Mouse (Mus musculus) liver, postnatal 0 days (tissue): ENCODE measurements around the gene Sspo. TPM values are rescaled to one million over a fixed set of nuclear protein-coding genes. Genes with fewer than 3 reads are reported as not detected.
A peak's percentile ranks its signal among the peaks of the same experiment; 100 is the strongest.

Experiments used
- ATAC-seq: fragments of 200-750 bp; cut with Nextera tagmentation; 2 replicates; pipeline ENCODE4 v1.8.0; 2017; ENCODE audit warnings: mild to moderate bottlenecking, moderate library complexity
- DNase-seq: peaks from one replicate; pipeline ENCODE4 v3.0.0-alpha.2; 2016
- H3K27ac ChIP-seq: fragments of 300-500 bp; sonication (generic); 2 replicates; pipeline ENCODE4 v1.5.1; 2014; ENCODE audit warnings: antibody characterized with exemption, moderate library complexity, mild to moderate bottlenecking, low read depth
- H3K27me3 ChIP-seq: fragments of 300-500 bp; sonication (generic); 2 replicates; pipeline ENCODE4 v1.6.1; 2014; ENCODE audit warnings: low read length, control low read depth, mixed read lengths; ENCODE audit not compliant: insufficient read depth
- H3K36me3 ChIP-seq: fragments of 300-500 bp; sonication (generic); replicated peaks from 2 replicates; pipeline ENCODE4 v1.6.1; 2014; ENCODE audit warnings: mild to moderate bottlenecking, control low read depth, low read length, moderate library complexity, mixed read lengths; ENCODE audit not compliant: insufficient read depth
- H3K4me1 ChIP-seq: fragments of 300-500 bp; sonication (generic); 2 replicates; pipeline ENCODE4 v1.6.1; 2014; ENCODE audit warnings: antibody characterized with exemption, mild to moderate bottlenecking, control low read depth; ENCODE audit not compliant: insufficient read depth
- H3K4me2 ChIP-seq: fragments of 300-500 bp; sonication (generic); 2 replicates; pipeline ENCODE4 v1.6.1; 2014; ENCODE audit warnings: low read depth, mild to moderate bottlenecking, low read length, moderate library complexity, mixed read lengths
- H3K4me3 ChIP-seq: fragments of 300-500 bp; sonication (generic); 2 replicates; pipeline ENCODE4 v1.5.1; 2014; ENCODE audit warnings: low read depth, low read length
- H3K9ac ChIP-seq: fragments of 300-500 bp; sonication (generic); replicated peaks from 2 replicates; pipeline ENCODE4 v1.6.1; 2014; ENCODE audit warnings: mild to moderate bottlenecking, moderate library complexity
- H3K9me3 ChIP-seq: fragments of 300-500 bp; sonication (generic); 2 replicates; pipeline ENCODE4 v1.6.1; 2016; ENCODE audit warnings: mild to moderate bottlenecking, control low read depth, low read length, mixed read lengths
- CTCF ChIP-seq: sonication (generic); IDR thresholded peaks from 2 replicates; pipeline ENCODE4 v1.5.1; 2016; ENCODE audit warnings: antibody characterized with exemption, low read depth
- EP300 ChIP-seq: IDR thresholded peaks from 2 replicates; pipeline ENCODE4 v1.6.1; 2016; ENCODE audit warnings: antibody characterized with exemption, low read depth, mild to moderate bottlenecking
- WGBS: fragments of 180-500 bp; shearing (Covaris S2); extraction: QIAGEN DNeasy Blood & Tissue Kit; methylation state at CpG from one replicate; pipeline ENCODE4 v1.1.7; 2014; ENCODE audit not compliant: insufficient replicate concordance; 5-methylcytosine and 5-hydroxymethylcytosine counted together
- polyA plus RNA-seq: library from polyadenylated mRNA; unstranded; fragments of >200 nt; fragmentation: Nextera tagmentation; extraction: Ambion mirVana; gene quantifications from 2 replicates; pipeline ENCODE4 v1.2.1, GENCODE M21; 2015

The Sspo gene
- polyA plus RNA-seq, 1 experiment from 2014 or later, result 0.06 TPM

GRCm38 (mm10) chr6:48489741-48490140 lies 41.7 kb downstream of the Sspo start:
- H3K4me3 ChIP-seq, result no peak overlapping the region
- H3K9ac ChIP-seq, result no peak overlapping the region
- no peaks in the 10 kb centered on the region for H3K4me1 ChIP-seq
- no peak overlapping the region for H3K27ac ChIP-seq
- DNase-seq (no peak), ATAC-seq (no peak)
- no peaks in the 10 kb centered on the region for H3K9me3 ChIP-seq
- WGBS, result 84% methylated on average over 3 of the region's 3 CpGs
- TF ChIP-seq CTCF (no peak), EP300 (no peak)
- H3K27me3 ChIP-seq, result no peaks in the 10 kb centered on the region
- no peak overlapping the region for H3K4me2 ChIP-seq
- H3K36me3 ChIP-seq, result no peaks in the 10 kb centered on the region

GRCm38 (mm10) chr6:48491361-48491760 lies 43.3 kb downstream of the Sspo start:
- no peak overlapping the region for H3K4me2 ChIP-seq
- no peaks in the 10 kb centered on the region for H3K27me3 ChIP-seq
- H3K27ac ChIP-seq, result no peak overlapping the region
- no peaks in the 10 kb centered on the region for H3K36me3 ChIP-seq
- H3K9me3 ChIP-seq, result no peaks in the 10 kb centered on the region
- no peak overlapping the region for H3K9ac ChIP-seq
- no peak for TF ChIP-seq EP300
- TF ChIP-seq CTCF, result no peak
- H3K4me1 ChIP-seq, result no peaks in the 10 kb centered on the region
- no peak overlapping the region for H3K4me3 ChIP-seq
- WGBS, result 51% methylated on average over 9 of the region's 9 CpGs
- ATAC-seq (no peak), DNase-seq (no peak)

- DNase-seq (no peak), ATAC-seq (no peak)
- WGBS, result 48% methylated on average over 8 of the region's 8 CpGs
Observed at GRCm38 (mm10) chr6:48493136-48493730, 45.2 kb downstream of the Sspo start.

GRCm38 (mm10) chr6:48497521-48497920 lies 49.5 kb downstream of the Sspo start:
- DNase-seq (no peak), ATAC-seq (no peak)
- no peaks in the 10 kb centered on the region for H3K9me3 ChIP-seq
- H3K27ac ChIP-seq, result no peak overlapping the region
- H3K9ac ChIP-seq, result no peak overlapping the region
- no peaks in the 10 kb centered on the region for H3K36me3 ChIP-seq
- 83% methylated on average over 4 of the region's 4 CpGs for WGBS
- H3K4me1 ChIP-seq, result no peaks in the 10 kb centered on the region
- H3K4me3 ChIP-seq, result no peak overlapping the region
- H3K4me2 ChIP-seq, result no peak overlapping the region
- H3K27me3 ChIP-seq, result no peaks in the 10 kb centered on the region
- no peak for TF ChIP-seq CTCF
- no peak for TF ChIP-seq EP300

More at GRCm38 (mm10) chr6:48493136-48493730, 45.2 kb downstream of the Sspo start:
- no peak overlapping the region for H3K9ac ChIP-seq
- no peak overlapping the region for H3K4me3 ChIP-seq
- no peaks in the 10 kb centered on the region for H3K9me3 ChIP-seq
- H3K27me3 ChIP-seq, result no peaks in the 10 kb centered on the region
- TF ChIP-seq EP300 (no peak), CTCF (no peak)
- H3K4me2 ChIP-seq, result no peak overlapping the region
- no peaks in the 10 kb centered on the region for H3K36me3 ChIP-seq
- no peak overlapping the region for H3K27ac ChIP-seq
- no peaks in the 10 kb centered on the region for H3K4me1 ChIP-seq

- Histone ChIP-seq H3K9me3 (no peaks in the 10 kb centered on the region), H3K4me2 (peak overlapping the region; percentile 92; the same call in 1 of the 2 replicates), H3K36me3 (no peaks in the 10 kb centered on the region), H3K27me3 (no peaks in the 10 kb centered on the region), H3K27ac (no peak overlapping the region), H3K4me3 (peak overlapping the region; percentile 59), H3K4me1 (peaks cover 7% of the 10 kb centered on the region), H3K9ac (no peak overlapping the region)
- TF ChIP-seq EP300 (no peak), CTCF (no peak)
- WGBS, result 12% methylated on average over 2 of the region's 2 CpGs
- ATAC-seq (no peak), DNase-seq (no peak)
Observed at GRCm38 (mm10) chr6:48503847-48504240, 55.8 kb downstream of the Sspo start.

- Histone ChIP-seq H3K36me3 (no peaks in the 10 kb centered on the region), H3K9me3 (no peaks in the 10 kb centered on the region), H3K4me2 (peak overlapping the region; percentile 92), H3K27ac (0 out of 2 replicates have a peak overlapping the region, but pooled peaks have one; percentile 26), H3K27me3 (no peaks in the 10 kb centered on the region), H3K4me3 (peak overlapping the region; percentile 59), H3K4me1 (peaks cover 7% of the 10 kb centered on the region), H3K9ac (peak overlapping the region; percentile 67)
- DNase-seq, result peak; percentile 68
- WGBS, result 2% methylated on average over 26 of the region's 26 CpGs
- peak; percentile 98 for ATAC-seq
- no peak for TF ChIP-seq EP300
- TF ChIP-seq CTCF, result peak; percentile 39
Observed at GRCm38 (mm10) chr6:48504241-48504854, 56.3 kb downstream of the Sspo start.
